Comparison of ENCODE assay signal across 35 mouse cellular contexts in the genomic region with DNA sequence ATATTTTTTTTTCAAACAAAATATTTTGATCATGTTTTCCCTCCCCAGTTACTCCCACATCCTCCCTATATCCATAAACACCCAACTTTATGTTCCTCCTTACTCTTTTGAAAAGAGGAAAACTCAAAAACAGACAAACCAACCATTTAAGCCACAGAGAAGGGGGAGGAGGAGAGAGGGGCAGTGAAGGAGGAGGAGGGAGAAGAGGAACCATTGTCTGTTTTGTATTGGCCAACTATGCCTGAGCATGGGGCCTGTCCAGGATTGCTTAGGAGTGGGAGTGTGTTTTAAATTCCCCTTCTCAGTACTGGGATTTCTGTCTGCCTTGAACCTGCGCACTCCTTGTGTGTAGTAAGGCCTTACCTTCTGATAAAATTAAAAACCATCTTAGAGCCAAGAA.
"Had no signal": no experiment of that assay in that cellular context is flagged by ENCODE, and none has a peak within 500 bp of the region (broad histone marks: within the 10 kb centered on the region; RNA-seq: fewer than 3 reads in every experiment).

No protein-coding gene starts in this region.

- H3K27me3 ChIP-seq: heart, embryonic 12.5 days; heart, embryonic 13.5 days; heart, embryonic 15.5 days; hindbrain, embryonic 12.5 days; hindbrain, embryonic 13.5 days; hindbrain, embryonic 15.5 days; intestine, embryonic 15.5 days; kidney, embryonic 15.5 days had no signal

- H3K27ac ChIP-seq: heart, embryonic 10.5 days; heart, embryonic 13.5 days; heart, embryonic 15.5 days; hindbrain, embryonic 10.5 days; hindbrain, embryonic 12.5 days; hindbrain, embryonic 13.5 days; hindbrain, embryonic 14.5 days; hindbrain, embryonic 15.5 days; hindbrain, postnatal 0 days; intestine, embryonic 15.5 days; kidney, embryonic 15.5 days; kidney, postnatal 0 days; layer of hippocampus, adult 2 months; left cerebral cortex, adult 2 months had no signal

- H3K4me3 ChIP-seq: heart, embryonic 10.5 days; heart, embryonic 12.5 days; heart, embryonic 13.5 days; heart, embryonic 15.5 days; hindbrain, embryonic 10.5 days; hindbrain, embryonic 12.5 days; hindbrain, embryonic 13.5 days; hindbrain, embryonic 15.5 days; intestine, embryonic 15.5 days; kidney, embryonic 15.5 days; layer of hippocampus, adult 2 months; left cerebral cortex, adult 2 months had no signal

- H3K4me1 ChIP-seq: heart, embryonic 10.5 days; heart, embryonic 12.5 days; heart, embryonic 13.5 days; heart, embryonic 15.5 days; hindbrain, embryonic 10.5 days; hindbrain, embryonic 12.5 days; hindbrain, embryonic 13.5 days; hindbrain, embryonic 15.5 days; intestine, embryonic 15.5 days; kidney, embryonic 15.5 days had no signal

- H3K9ac ChIP-seq: heart, embryonic 12.5 days; heart, embryonic 13.5 days; heart, embryonic 15.5 days; hindbrain, embryonic 12.5 days; hindbrain, embryonic 13.5 days; hindbrain, embryonic 14.5 days; hindbrain, embryonic 15.5 days; intestine, embryonic 15.5 days; kidney, embryonic 15.5 days had no signal

- ATAC-seq: hindbrain, embryonic 16.5 days; hindbrain, postnatal 0 days; intestine, embryonic 15.5 days; intestine, embryonic 16.5 days; intestine, postnatal 0 days had no signal

- DNase-seq: heart, postnatal 10 days; heart, postnatal 14 days; heart, postnatal 36 days; heart, postnatal 4 days; kidney, adult 11 months; kidney, adult 18-20 months; kidney, adult 2 months; kidney, adult 8-10 months; kidney, adult 9 months; kidney, postnatal 10 days; kidney, postnatal 14 days; kidney, postnatal 25 days; kidney, postnatal 36 days; kidney, postnatal 4 days; layer of hippocampus, adult 9-11 months; layer of hippocampus, postnatal 36 days had no signal

- H3K9me3 ChIP-seq: heart, embryonic 10.5 days; heart, embryonic 12.5 days; heart, embryonic 13.5 days; heart, embryonic 15.5 days; hindbrain, embryonic 10.5 days; hindbrain, embryonic 12.5 days; hindbrain, embryonic 13.5 days; hindbrain, embryonic 15.5 days; intestine, embryonic 15.5 days; kidney, embryonic 15.5 days had no signal

- H3K4me2 ChIP-seq: heart, embryonic 11.5 days; heart, embryonic 12.5 days; heart, embryonic 13.5 days; heart, embryonic 15.5 days; hindbrain, embryonic 12.5 days; hindbrain, embryonic 13.5 days; hindbrain, embryonic 14.5 days; hindbrain, embryonic 15.5 days; intestine, embryonic 15.5 days; kidney, embryonic 15.5 days had no signal

- H3K36me3 ChIP-seq: heart, embryonic 10.5 days; heart, embryonic 12.5 days; heart, embryonic 13.5 days; heart, embryonic 15.5 days; hindbrain, embryonic 10.5 days; hindbrain, embryonic 12.5 days; hindbrain, embryonic 13.5 days; hindbrain, embryonic 15.5 days; intestine, embryonic 15.5 days; kidney, embryonic 15.5 days had no signal
